Mouse (Mus musculus) heart, embryonic 16.5 days (tissue): ENCODE data around the gene Ccdc78. TPM values are rescaled to one million over a fixed set of nuclear protein-coding genes. Genes with fewer than 3 reads are reported as not detected.
"Not testable (repeated sequence)": the region's sequence is repeated elsewhere in the genome, so short reads cannot be mapped to it uniquely, and the experiment has no call there.

Experiments
- ATAC-seq: fragments of 200-750 bp; cut with Nextera tagmentation; replicated peaks from 2 replicates; pipeline ENCODE4 v1.8.0; 2017; ENCODE audit warnings: moderate number of reproducible peaks; ENCODE audit not compliant: insufficient read depth, low FRiP score; ENCODE audit errors: extremely low read depth
- H3K27ac ChIP-seq: fragments of 300-500 bp; sonication (generic); 2 replicates; pipeline ENCODE4 v1.5.1; 2014; ENCODE audit warnings: mild to moderate bottlenecking, low read length, control low read depth, moderate library complexity
- H3K27me3 ChIP-seq: fragments of 300-500 bp; sonication (generic); 2 replicates; pipeline ENCODE4 v1.6.1; 2014; ENCODE audit warnings: low read length, mixed read lengths; ENCODE audit not compliant: control insufficient read depth, insufficient read depth
- H3K36me3 ChIP-seq: fragments of 300-500 bp; sonication (generic); 2 replicates; pipeline ENCODE4 v1.6.1; 2014; ENCODE audit not compliant: control insufficient read depth, insufficient read depth
- H3K4me1 ChIP-seq: fragments of 300-500 bp; sonication (generic); 2 replicates; pipeline ENCODE4 v1.6.1; 2014; ENCODE audit warnings: low read length, mixed read lengths; ENCODE audit not compliant: control insufficient read depth, insufficient read depth
- H3K4me2 ChIP-seq: fragments of 300-500 bp; sonication (generic); 2 replicates; pipeline ENCODE4 v1.6.1; 2014; ENCODE audit warnings: low read depth, mild to moderate bottlenecking, control low read depth, low read length
- H3K4me3 ChIP-seq: fragments of 300-500 bp; sonication (generic); 2 replicates; pipeline ENCODE4 v1.5.1; 2014; ENCODE audit warnings: mild to moderate bottlenecking, control low read depth, low read length
- H3K9ac ChIP-seq: fragments of 300-500 bp; sonication (generic); 2 replicates; pipeline ENCODE4 v1.6.1; 2014; ENCODE audit warnings: low read length, control low read depth
- H3K9me3 ChIP-seq: fragments of 300-500 bp; sonication (generic); replicated peaks from 2 replicates; pipeline ENCODE4 v1.6.1; 2016; ENCODE audit warnings: low read length; ENCODE audit not compliant: control insufficient read depth
- WGBS: fragments of 180-500 bp; shearing (Covaris S2); extraction: QIAGEN DNeasy Blood & Tissue Kit; methylation state at CpG from one replicate; pipeline ENCODE4 v1.1.7; 2014; 5-methylcytosine and 5-hydroxymethylcytosine counted together
- polyA plus RNA-seq: library from polyadenylated mRNA; unstranded; fragments of >200 nt; fragmentation: Nextera tagmentation; extraction: Ambion mirVana; gene quantifications from 2 replicates; pipeline ENCODE4 v1.2.1, GENCODE M21; 2015

Ccdc78 gene
- polyA plus RNA-seq, 1 experiment from 2014 or later: 0.53 TPM

GRCm38 (mm10) chr17:25801029-25801428, 14.6 kb downstream of the Ccdc78 start:
- no peak overlapping the region for H3K4me3 ChIP-seq
- WGBS: 6% methylated on average over 6 of the region's 6 CpGs

GRCm38 (mm10) chr17:25802825-25803517, 16.6 kb downstream of the Ccdc78 start:
- H3K9me3 ChIP-seq: no peaks in the 10 kb centered on the region
- peak; percentile 80 for ATAC-seq
- H3K9ac ChIP-seq: no peak overlapping the region; the same call in 1 of the 2 replicates
- H3K4me1 ChIP-seq: peaks cover 9% of the 10 kb centered on the region
- 6% methylated on average over 10 of the region's 10 CpGs for WGBS
- H3K36me3 ChIP-seq: no peaks in the 10 kb centered on the region
- H3K27ac ChIP-seq: no peak overlapping the region
- no peak overlapping the region for H3K4me2 ChIP-seq
- peaks cover 8% of the 10 kb centered on the region for H3K27me3 ChIP-seq
- no peak overlapping the region for H3K4me3 ChIP-seq

More at GRCm38 (mm10) chr17:25801029-25801428, 14.6 kb downstream of the Ccdc78 start:
- H3K27ac ChIP-seq: no peak overlapping the region
- H3K27me3 ChIP-seq: peaks cover 3% of the 10 kb centered on the region; the same call in 1 of the 2 replicates
- peaks cover 17% of the 10 kb centered on the region for H3K4me1 ChIP-seq
- no peaks in the 10 kb centered on the region for H3K9me3 ChIP-seq
- no peak for ATAC-seq
- no peak overlapping the region for H3K4me2 ChIP-seq
- H3K9ac ChIP-seq: no peak overlapping the region
- H3K36me3 ChIP-seq: no peaks in the 10 kb centered on the region

GRCm38 (mm10) chr17:25806507-25806906, 20.1 kb downstream of the Ccdc78 start:
- ATAC-seq: no peak
- Histone ChIP-seq H3K27me3 (peaks cover 39% of the 10 kb centered on the region), H3K4me3 (no peak overlapping the region), H3K27ac (no peak overlapping the region), H3K4me1 (peaks cover 19% of the 10 kb centered on the region), H3K36me3 (no peaks in the 10 kb centered on the region), H3K9me3 (no peaks in the 10 kb centered on the region), H3K4me2 (no peak overlapping the region), H3K9ac (no peak overlapping the region)
- 86% methylated on average over 4 of the region's 4 CpGs for WGBS

- not testable (repeated sequence) for H3K4me2 ChIP-seq, H3K9me3 ChIP-seq, H3K36me3 ChIP-seq, H3K9ac ChIP-seq, ATAC-seq, H3K27ac ChIP-seq, H3K4me3 ChIP-seq
- WGBS: 41% methylated on average over 2 of the region's 2 CpGs
- Histone ChIP-seq H3K4me1 (peaks cover 19% of the 10 kb centered on the region), H3K27me3 (peaks cover 48% of the 10 kb centered on the region)
These were observed 21.1 kb downstream of the Ccdc78 start for GRCm38 (mm10) chr17:25807452-25807851.

GRCm38 (mm10) chr17:25808028-25808427, 21.6 kb downstream of the Ccdc78 start:
- Histone ChIP-seq H3K9ac (no peak overlapping the region), H3K27me3 (peaks cover 54% of the 10 kb centered on the region), H3K4me3 (peak overlapping the region; percentile 70; the same call in 1 of the 2 replicates), H3K4me2 (no peak overlapping the region; the same call in 1 of the 2 replicates), H3K27ac (no peak overlapping the region), H3K9me3 (no peaks in the 10 kb centered on the region), H3K36me3 (no peaks in the 10 kb centered on the region), H3K4me1 (peaks cover 14% of the 10 kb centered on the region)
- ATAC-seq: no peak
- WGBS: 27% methylated on average over 5 of the region's 5 CpGs

- H3K36me3 ChIP-seq: no peaks in the 10 kb centered on the region
- peak within 1 kb of the TSS; percentile 70 for H3K4me3 ChIP-seq
- peak within 1 kb of the TSS; percentile 67 for H3K9ac ChIP-seq
- H3K27me3 ChIP-seq: peaks cover 55% of the 10 kb centered on the region
- peaks cover 12% of the 10 kb centered on the region for H3K4me1 ChIP-seq
- WGBS: under 1% methylated on average over 78 of the region's 100 CpGs
- H3K9me3 ChIP-seq: no peaks in the 10 kb centered on the region
- ATAC-seq: peak; percentile 63
- no peak within 1 kb of the TSS for H3K27ac ChIP-seq
- H3K4me2 ChIP-seq: peak within 1 kb of the TSS; percentile 98
These were observed 22.6 kb downstream of the Ccdc78 start, which contains the start of gene Fbxl16 for GRCm38 (mm10) chr17:25808789-25809605. Gene Fbxl16 (plus strand): TSS chr17:25809085.

GRCm38 (mm10) chr17:25809606-25810340, 23.4 kb downstream of the Ccdc78 start:
- Histone ChIP-seq H3K4me1 (peaks cover 12% of the 10 kb centered on the region), H3K9ac (peak overlapping the region; percentile 67), H3K9me3 (no peaks in the 10 kb centered on the region), H3K4me2 (peak overlapping the region; percentile 98), H3K27ac (no peak overlapping the region), H3K36me3 (no peaks in the 10 kb centered on the region), H3K27me3 (peaks cover 55% of the 10 kb centered on the region), H3K4me3 (peak overlapping the region; percentile 70)
- WGBS: 7% methylated on average over 24 of the region's 25 CpGs
- no peak for ATAC-seq

GRCm38 (mm10) chr17:25810890-25811289, 24.5 kb downstream of the Ccdc78 start:
- H3K4me2 ChIP-seq: no peak overlapping the region
- no peaks in the 10 kb centered on the region for H3K9me3 ChIP-seq
- ATAC-seq: no peak
- peaks cover 12% of the 10 kb centered on the region for H3K4me1 ChIP-seq
- no peak overlapping the region for H3K4me3 ChIP-seq
- H3K27ac ChIP-seq: no peak overlapping the region
- H3K9ac ChIP-seq: no peak overlapping the region
- peaks cover 55% of the 10 kb centered on the region for H3K27me3 ChIP-seq
- WGBS: 62% methylated on average over 4 of the region's 4 CpGs
- no peaks in the 10 kb centered on the region for H3K36me3 ChIP-seq
